Mouse (Mus musculus): ENCODE measurements around the gene Fbxo31.
A peak's percentile ranks its signal among the peaks of the same experiment; 100 is the strongest.

Fbxo31 gene

GRCm38 (mm10) chr8:121589205-121589726 is 10.7 kb upstream of the Fbxo31 start:
- no peak for DNase-seq (ENCODE audit: low spot score in 2 of 2)

GRCm38 (mm10) chr8:121588750-121589149 is 10.1 kb upstream of the Fbxo31 start:
- peak in 1 of 2 experiments; percentile 44 for DNase-seq (ENCODE audit: low spot score in 2 of 2)

- peak; percentile 99 for DNase-seq (ENCODE audit: low spot score in 2 of 2)
Observed at GRCm38 (mm10) chr8:121585159-121585825, 6.7 kb upstream of the Fbxo31 start.

GRCm38 (mm10) chr8:121584730-121585129 is 6.1 kb upstream of the Fbxo31 start:
- no peak for DNase-seq (ENCODE audit: low spot score in 2 of 2)

- DNase-seq (ENCODE audit: low spot score in 2 of 2): no peak
Observed at GRCm38 (mm10) chr8:121583653-121584052, 5.0 kb upstream of the Fbxo31 start.

GRCm38 (mm10) chr8:121580465-121580864 is 1.9 kb upstream of the Fbxo31 start:
- no peak for DNase-seq (ENCODE audit: low spot score in 2 of 2)

- no peak for DNase-seq (ENCODE audit: low spot score in 2 of 2)
Observed at GRCm38 (mm10) chr8:121577751-121578675, 593 bp downstream of the Fbxo31 start.

- no peak for DNase-seq (ENCODE audit: low spot score in 2 of 2)
Observed at GRCm38 (mm10) chr8:121575661-121576060, 2.9 kb downstream of the Fbxo31 start.

- no peak for DNase-seq (ENCODE audit: low spot score in 2 of 2)
Observed at GRCm38 (mm10) chr8:121573275-121573674, 5.3 kb downstream of the Fbxo31 start.

GRCm38 (mm10) chr8:121572121-121572520 is 6.5 kb downstream of the Fbxo31 start:
- no peak for DNase-seq (ENCODE audit: low spot score in 2 of 2)

- DNase-seq (ENCODE audit: low spot score in 2 of 2): no peak
Observed at GRCm38 (mm10) chr8:121570801-121571200, 7.8 kb downstream of the Fbxo31 start.

- DNase-seq (ENCODE audit: low spot score in 2 of 2): no peak
Observed at GRCm38 (mm10) chr8:121570335-121570734, 8.3 kb downstream of the Fbxo31 start.

- DNase-seq (ENCODE audit: low spot score in 2 of 2): no peak
Observed at GRCm38 (mm10) chr8:121568321-121568720, 10.3 kb downstream of the Fbxo31 start.

GRCm38 (mm10) chr8:121563701-121564100 is 14.9 kb downstream of the Fbxo31 start:
- no peak for DNase-seq (ENCODE audit: low spot score in 2 of 2)

GRCm38 (mm10) chr8:121562941-121563351 is 15.7 kb downstream of the Fbxo31 start:
- DNase-seq (ENCODE audit: low spot score in 2 of 2): no peak

- no peak for DNase-seq (ENCODE audit: low spot score in 2 of 2)
Observed at GRCm38 (mm10) chr8:121561636-121562345, 16.8 kb downstream of the Fbxo31 start.

GRCm38 (mm10) chr8:121560432-121561100 is 18.0 kb downstream of the Fbxo31 start:
- DNase-seq (ENCODE audit: low spot score in 2 of 2): no peak

- DNase-seq (ENCODE audit: low spot score in 2 of 2): no peak
Observed at GRCm38 (mm10) chr8:121559801-121560200, 18.8 kb downstream of the Fbxo31 start.

- no peak for DNase-seq (ENCODE audit: low spot score in 2 of 2)
Observed at GRCm38 (mm10) chr8:121558538-121558937, 20.1 kb downstream of the Fbxo31 start.

- DNase-seq (ENCODE audit: low spot score in 2 of 2): no peak
Observed at GRCm38 (mm10) chr8:121557746-121558145, 20.9 kb downstream of the Fbxo31 start.

- DNase-seq (ENCODE audit: low spot score in 2 of 2): no peak
Observed at GRCm38 (mm10) chr8:121553831-121554475, 24.7 kb downstream of the Fbxo31 start.
